Mouse (Mus musculus): Measurements from ENCODE around the gene Camk1d. TPM values are rescaled to one million over a fixed set of nuclear protein-coding genes. Genes with fewer than 3 reads are reported as not detected.

The Camk1d gene
- total RNA-seq, 2 experiments from 2014 or later, result 0.96 to 2.0 TPM

DNA sequence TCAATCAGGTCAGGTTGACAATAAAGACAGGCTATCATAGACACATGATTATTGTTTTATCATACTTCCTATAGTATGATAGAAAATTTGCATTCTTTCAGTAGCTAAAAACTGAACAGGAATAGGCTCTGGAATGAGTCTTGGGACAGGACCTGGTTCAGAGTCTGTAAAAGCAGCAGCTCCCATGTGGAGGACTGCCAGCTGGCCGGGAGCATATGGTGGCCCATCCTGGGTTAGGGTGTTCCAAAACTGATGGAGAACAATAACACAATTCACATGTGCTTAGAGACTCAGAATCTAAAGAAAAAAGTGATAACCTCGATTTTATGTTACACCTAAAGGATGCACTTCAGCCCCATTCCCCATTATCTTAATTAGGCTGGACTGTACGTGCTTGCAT, 343.0 kb downstream of the Camk1d start:
- intact Hi-C loops (cut with DNase I), result no loop called here

DNA sequence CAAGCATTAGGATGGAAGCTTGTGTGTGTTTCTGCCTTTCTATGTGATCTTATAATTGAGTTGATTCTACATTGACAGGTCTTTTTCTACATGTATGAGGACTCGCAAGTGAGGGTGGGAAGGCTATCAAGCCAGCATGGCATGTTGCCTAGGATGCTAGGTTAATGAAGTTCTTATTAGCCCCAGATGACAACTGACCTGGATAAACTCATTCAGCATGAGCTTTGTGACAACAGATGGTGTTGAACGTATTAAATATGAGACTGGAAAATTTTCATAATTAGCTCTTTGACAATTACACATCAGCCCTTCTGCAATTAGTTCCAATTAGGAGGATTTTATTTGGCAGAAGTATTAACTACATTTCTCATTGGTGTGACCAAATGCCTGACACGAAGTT, 343.7 kb downstream of the Camk1d start:
- no peak for DNase-seq
- intact Hi-C loops (cut with DNase I), result no loop called here

More for the DNA sequence above, 343.0 kb downstream of the Camk1d start:
- DNase-seq, result no peak

DNA sequence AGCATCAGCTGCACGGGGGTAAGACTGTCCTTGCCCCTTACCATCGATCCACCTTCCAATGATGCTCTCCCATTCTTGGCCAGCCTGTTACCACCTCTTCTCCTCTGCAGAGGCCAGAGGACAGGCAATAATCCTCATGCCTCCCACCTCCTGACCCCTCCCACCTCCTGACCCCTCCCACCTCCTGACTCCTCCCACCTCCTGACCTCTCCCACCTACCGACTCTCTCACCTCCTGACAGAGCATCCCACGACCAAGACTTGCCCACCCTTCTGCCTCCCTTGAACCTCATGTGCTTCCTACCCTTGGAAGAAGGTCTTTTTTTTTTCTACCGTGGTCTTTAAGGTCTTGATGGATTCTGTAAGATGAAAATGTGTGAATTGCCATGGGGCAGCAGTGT, 350.5 kb downstream of the Camk1d start:
- intact Hi-C loops (cut with DNase I), result no loop called here
- DNase-seq, result no peak

DNA sequence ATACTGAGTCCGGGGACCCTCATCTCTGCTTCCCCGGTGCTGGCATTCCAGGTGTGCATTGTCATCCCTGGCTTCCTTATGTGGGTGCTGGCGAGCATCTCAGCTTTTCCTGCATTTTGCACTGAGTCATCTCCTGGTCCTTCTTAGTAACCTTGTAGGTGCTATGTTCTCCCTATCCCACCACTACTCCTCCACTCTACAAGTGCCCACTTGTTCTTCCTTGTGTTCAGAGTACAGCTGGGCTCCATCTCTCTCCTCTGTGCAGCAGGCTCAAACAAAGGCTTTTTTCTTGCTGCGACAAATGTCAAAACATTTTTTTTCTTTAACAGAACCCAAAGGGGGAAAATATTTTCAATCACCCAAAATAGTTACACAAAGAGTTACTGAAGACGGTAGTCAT, 356.3 kb downstream of the Camk1d start:
- DNase-seq, result no peak
- intact Hi-C loops (cut with DNase I), result no loop called here

DNA sequence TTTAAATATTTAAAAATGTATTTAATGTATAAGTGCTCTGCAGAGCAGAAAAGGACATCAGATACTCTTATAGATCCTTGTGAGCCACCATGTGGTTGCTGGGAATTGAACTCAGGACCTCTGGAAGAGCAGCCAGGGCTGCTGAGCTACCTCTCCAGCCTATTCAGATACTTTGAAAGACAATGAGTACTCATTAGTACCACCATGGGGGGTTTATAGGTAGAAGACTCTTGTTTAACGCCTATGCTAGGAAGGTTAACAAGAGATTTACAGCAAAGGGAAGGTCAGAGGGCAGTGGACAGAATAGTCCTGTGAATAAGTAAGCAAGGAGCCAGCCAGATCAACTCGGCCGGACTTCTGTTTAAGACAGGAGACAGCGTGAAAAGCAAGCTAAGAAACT, 357.3 kb downstream of the Camk1d start:
- intact Hi-C loops (cut with DNase I), result no loop called here
- DNase-seq, result no peak

DNA sequence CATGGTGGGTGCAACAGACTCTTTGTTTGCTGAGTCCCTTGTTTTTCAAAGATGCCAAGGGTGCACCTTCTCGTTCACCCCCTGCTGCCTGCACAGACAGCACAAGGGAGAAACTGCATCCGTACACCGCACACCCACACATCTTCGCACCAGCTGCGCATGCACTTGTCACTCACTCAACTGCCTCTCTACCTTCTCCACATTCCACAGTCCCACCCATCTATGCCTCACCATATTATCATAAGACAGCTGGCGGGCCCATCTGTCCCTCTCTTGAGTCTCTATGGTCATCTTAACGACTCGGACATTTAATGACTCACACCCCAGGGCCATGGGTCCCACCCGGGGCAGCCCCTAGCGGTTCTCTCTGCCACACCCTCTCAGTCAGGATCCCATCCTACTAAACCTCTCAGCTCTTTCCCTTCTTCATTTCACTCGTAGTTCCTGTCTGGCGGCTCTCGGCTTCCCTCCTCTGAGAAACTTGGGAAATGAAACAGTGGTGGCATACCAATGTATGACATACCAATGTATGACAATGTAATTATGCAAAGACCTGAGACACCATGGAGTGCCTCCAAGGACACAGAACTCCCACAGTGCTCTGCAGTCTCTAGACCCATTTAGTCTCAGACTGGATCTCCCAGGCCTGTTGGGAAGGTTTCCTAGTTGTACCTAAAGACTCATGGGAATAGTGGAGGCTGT, 361.3 kb downstream of the Camk1d start:
- DNase-seq, result no peak
- intact Hi-C loops (cut with DNase I), result no loop called here

DNA sequence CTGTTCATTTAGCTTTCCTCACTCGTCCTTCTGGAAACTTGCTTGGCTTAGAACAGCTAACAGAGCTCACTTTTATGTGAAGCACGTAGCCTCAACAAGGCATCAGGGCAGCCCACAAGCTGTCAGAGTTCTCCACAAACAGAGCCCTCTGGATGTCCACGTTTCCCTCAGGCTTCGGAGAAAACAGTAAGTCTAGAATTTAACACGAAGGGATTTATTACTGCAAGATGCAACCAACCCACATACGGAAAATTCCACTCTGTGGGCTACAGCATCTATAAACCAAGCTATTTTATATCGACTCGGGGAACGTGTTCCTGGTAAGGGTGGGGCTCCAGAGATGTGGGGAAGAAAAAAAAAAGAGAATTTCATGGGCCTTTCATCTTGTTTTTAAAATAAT, 369.0 kb downstream of the Camk1d start:
- intact Hi-C loops (cut with DNase I), result no loop called here
- DNase-seq, result no peak

DNA sequence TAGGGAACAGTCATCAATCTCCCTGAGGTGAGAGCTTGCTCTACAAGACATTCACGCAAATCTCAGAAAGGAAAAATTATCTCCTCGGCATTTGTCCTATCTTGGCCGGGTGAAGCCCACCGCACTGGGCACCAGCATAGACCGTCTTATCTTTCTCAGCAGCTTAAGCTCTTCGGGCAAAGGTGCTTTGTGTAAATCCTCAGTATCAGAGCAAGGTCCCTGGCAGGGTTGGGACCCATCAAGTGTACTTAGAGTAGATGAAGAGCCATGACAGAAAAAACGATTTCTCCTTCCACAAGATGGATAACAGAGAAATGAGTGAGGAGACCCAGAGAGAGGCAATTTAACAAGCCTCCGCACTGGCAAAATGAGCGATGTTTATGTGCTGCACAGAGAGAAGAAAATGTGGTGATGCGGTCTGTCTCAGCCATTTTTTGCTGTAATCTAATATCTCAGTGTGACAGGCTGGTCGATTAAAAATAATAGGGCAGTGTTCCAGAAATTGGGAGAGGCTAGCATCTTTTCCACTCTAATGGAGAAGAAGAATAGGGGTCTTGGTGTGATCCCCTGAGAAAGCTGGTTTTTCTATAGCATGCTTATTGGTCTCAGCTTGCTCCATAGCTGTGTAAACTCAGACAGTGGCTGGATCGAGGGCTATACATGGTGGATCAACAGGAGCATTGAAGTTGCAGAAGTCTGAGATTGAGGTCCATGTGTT, 386.6 kb downstream of the Camk1d start:
- no peak for DNase-seq
- intact Hi-C loops (cut with DNase I), result no loop called here

DNA sequence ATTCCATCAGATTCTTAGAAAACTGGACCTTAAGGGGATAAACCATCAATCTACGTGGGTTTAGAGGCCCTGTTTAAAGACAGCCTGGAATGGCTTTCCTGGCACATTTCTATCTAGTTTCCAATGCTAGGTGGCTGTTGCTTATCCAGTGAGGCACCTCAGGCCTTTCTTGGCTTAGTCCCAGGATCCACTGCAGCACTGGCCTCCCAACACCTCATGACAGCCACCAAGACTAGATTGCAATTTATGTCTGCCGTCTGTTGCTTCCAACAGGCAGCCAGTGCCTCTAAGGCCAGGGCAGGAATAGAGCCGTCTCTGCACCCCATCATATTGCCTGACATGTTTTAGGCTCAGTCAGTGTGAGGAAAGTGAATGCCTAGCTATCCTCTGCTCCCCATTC, 389.5 kb downstream of the Camk1d start:
- intact Hi-C loops (cut with DNase I), result no loop called here

DNA sequence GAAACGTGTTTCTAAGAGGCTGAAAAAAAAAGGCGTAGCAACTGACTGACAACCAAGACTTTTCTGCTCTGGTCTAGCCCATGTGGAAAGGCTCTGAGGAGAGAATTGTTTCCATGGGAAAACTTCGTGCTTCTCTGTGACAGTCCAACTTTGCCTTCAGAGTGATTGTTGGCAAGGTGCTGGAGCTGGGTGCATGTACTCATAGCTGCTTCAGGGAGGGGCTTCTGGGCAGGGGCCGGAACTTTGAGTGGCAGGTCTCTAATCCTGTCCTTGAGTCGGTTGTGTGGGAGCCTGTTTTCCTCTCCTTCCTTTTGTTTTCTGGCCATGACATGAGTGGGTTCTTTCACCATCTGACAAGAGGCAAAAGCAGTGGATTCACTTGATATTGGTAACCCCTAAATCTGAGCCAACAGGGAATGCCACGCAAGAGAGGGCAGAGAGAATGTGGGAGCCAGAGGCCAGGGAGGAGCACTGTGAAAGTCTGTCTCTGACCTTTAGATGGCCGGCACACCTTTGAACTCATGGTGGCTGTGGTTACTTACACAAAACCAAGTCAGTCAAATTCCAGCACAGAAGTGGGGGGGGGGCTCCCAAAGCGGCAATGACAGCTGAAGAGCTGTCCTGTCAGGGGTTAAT, 392.5 kb downstream of the Camk1d start:
- DNase-seq, result no peak
- intact Hi-C loops (cut with DNase I), result no loop called here

More for the DNA sequence above, 389.5 kb downstream of the Camk1d start:
- DNase-seq, result no peak

DNA sequence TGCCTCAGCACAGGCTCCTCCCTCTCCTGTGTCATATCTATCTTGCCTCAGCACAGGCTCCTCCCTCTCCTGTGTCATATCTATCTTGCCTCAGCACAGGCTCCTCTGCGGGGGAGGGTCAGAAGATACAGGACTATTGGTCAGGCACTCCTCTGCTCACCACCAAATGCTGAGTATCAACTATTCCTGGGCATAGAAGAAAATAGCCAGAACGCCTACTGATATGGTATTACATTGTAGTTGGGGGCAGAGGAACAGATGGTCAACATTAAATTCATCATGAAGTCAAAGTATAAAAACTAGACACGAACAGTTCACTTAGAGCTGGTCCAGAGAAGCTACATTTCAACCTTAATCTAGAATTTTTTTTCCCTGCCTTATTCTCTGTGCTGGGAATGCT, 395.2 kb downstream of the Camk1d start:
- intact Hi-C loops (cut with DNase I), result no loop called here
- no peak for DNase-seq

DNA sequence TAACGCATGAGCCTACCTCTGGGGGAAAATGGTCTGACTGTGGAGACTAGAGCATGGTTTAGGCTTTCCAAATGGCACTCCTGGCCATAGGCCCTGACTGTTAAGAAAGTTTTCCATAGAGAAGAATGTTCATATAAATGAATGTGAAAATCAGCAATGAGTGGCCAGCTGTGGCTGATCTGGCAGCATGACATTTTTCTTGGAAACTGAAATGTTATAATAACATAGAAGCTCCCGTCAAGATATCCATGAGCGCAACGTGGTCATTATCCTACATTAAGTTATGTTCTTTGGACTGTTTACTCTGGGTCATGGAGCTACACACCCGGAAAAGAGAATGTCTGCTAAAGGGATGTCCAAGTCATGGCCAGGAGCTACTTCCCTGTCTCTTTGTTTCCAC, 397.6 kb downstream of the Camk1d start:
- intact Hi-C loops (cut with DNase I), result no loop called here
- no peak for DNase-seq

DNA sequence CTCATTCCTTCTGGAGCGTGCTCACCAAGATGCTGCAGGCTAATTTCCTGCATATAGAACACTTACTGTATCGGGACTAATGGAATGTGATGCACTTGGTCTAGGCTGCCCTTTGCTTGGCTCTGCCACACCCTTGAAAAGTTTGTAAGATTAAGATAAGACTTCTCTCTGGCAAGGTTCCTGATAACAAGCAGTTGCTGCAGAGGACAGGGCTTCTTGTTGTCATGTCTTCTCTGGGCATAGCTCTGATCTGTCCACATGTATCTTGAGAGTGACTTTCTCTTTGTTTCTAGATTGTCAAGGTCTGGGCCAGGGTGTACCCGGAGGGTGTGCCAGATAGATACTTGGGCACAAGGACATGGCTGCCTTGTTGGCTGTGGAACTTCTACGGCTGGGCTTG, 398.1 kb downstream of the Camk1d start:
- intact Hi-C loops (cut with DNase I), result no loop called here
- DNase-seq, result no peak

DNA sequence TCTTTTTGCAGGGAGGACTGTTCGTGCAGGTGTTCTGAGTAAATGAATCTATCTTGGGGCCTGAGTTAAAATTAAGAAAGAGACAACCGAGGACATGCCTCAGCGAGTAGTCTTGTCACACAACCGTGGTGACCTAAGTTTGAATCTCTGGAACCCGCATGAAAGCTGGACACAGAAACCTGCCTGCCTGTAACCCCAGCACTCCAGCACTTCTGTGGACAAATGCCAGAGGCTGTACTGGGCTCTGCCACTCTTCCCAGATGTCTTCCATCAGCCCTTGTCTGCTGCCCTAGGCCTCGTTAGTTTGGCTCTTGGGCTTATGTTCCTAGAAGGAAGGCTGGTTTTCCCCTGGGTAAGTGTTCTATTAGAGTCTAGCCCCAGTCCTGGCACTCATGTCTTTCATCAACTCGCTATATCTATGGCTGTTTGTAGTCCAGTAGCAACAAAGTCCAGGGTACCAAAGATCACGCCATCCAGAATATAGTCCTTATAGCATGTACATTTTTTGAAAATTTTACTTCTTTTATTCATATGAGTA, 399.0 kb downstream of the Camk1d start:
- intact Hi-C loops (cut with DNase I), result no loop called here

DNA sequence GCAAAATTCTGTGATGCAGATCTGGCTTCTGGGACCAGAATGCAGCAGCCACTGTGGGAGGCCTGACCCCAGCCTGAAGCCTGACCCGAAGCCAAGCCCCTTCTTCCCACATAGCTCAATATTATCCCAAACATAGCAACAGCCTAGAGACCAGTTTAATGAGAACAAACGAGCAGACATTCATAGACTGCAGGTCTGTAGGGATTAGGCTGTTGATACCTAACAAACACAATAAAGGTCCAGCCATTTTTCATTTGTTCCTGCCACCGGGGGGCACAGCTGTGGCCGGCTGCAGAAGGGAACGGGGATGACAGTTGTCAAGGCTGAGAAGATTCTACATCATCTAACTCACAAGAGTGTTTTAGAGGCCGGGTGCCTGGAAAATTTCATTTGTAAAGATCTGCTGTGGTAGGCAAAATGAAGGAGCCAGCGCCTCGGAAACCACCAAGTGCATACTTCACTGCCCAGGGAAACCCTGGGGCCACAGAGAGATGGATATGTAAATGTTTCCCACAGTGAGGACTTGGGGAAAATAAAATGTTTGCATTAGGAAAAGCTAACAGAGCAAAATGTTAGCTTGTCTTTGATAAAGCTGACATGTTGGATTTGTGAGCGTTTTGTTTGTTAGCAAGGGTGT, 399.7 kb downstream of the Camk1d start:
- no peak for DNase-seq
- intact Hi-C loops (cut with DNase I), result no loop called here

More for the DNA sequence above, 399.0 kb downstream of the Camk1d start:
- no peak for DNase-seq

DNA sequence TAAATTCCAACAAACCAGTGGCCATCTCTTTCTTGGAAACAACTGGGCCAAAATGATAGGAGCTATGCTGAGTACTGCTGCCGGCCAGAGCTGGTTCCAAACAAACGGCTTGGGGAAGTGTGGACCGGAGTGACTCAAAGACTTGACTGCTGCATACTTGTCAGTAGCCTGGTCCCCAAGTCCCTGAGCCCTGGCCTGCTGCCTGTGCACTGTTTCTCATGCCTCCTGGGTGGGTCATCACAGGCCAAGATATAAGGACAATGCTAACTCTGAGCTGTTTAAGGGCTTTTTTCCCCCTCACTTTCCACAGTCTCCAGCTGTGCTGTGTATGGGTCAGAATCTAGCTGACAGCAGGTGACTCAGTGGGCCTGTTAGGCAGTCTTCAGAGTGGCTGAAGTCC, 409.2 kb downstream of the Camk1d start:
- no peak for DNase-seq
- intact Hi-C loops (cut with DNase I), result no loop called here

DNA sequence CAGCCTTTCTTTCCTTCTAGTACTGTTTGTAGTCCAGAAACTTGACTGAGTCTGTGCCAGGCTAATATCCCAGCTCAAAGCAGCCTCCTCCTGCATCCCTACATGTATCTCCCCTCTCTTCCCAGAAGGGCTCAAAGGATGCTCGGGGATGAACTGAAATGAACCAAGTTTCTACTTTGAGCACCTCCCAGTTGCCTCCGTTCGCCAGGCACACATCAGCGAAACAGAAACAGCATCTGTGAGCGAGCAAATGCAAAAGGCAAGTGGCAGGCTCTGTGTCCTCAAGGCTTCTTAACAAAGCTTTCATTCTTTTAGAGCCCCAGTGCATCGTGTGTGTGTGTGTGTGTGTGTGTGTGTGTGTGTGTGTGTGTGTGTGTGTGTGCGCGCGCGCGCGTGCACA, 409.9 kb downstream of the Camk1d start:
- DNase-seq, result no peak
- intact Hi-C loops (cut with DNase I), result no loop called here

DNA sequence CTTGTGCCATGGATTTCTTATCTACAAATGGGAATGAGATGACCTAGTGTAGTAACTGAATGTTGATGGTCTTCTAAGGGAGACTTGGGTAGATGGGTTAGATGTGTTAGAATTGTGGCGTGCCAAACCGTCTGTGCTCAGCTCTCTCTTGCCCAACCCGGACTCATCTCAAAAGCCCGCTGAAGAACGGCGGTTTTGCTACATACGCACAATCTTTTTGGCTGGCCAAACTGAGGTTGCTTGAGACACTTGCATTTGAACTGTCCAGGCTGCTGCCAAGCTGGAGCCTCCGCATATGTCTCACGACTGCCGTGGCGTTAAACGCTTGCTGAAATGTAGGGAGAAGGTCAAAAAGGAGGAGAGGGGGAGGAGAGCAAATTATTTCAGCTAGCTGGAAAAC, 413.0 kb downstream of the Camk1d start:
- DNase-seq, result no peak

DNA sequence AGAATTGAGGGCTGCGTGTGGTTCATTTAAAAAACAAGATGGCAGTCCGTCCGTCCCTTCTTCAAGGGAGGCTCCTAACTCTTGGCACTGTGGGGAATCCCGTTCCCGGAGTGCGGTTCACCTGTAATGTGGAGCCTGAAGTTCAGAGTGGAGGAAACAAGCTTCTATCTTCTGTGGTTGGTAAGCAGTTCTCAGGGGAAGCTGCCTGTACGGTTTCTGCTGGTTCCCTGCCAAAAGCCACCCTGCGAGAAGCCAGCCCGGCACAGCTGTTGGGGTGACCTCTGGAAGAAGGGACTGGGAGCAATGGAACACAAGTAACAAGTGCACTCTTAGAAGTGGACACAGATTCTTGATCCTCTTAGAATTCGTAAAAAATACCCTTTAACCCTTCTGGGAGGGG, 416.2 kb downstream of the Camk1d start:
- no peak for DNase-seq
- intact Hi-C loops (cut with DNase I), result no loop called here

More for the DNA sequence above, 413.0 kb downstream of the Camk1d start:
- intact Hi-C loops (cut with DNase I), result no loop called here

DNA sequence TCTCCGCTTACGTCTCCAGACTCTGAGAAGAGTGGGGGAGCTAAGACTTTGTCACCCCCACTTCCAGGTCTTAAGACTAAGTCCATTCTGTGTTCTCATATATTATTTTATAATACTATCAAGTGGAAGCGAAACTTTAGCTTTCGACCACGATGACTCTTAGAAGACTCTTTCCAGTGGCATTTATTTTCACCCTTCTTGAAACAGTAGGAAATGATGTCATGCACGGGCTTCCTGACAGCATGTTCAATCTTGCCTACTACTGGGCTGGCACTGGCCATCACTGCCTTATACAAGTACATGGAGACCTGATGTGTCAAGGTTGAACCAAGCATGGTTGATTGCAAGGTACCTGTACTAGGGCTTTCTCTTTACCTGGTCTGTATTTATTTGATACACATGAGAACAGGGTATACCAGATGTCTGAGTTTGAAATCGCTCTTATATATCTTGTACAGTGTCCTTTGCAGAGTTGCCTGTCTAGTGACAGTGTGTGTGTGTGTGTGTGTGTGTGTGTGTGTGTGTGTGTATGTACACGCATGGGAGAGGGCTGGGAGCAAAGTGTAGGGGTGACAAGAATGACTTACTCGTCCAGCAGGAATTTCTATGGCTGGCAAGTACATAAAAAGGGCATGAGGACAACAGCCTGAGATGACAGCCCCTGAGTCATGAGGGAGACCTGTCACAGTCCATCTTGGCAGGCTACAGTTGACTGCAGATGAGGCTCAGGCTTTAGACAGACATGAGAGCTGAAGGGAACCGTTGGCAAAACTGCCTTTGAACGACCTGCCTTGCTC, 417.4 kb downstream of the Camk1d start:
- intact Hi-C loops (cut with DNase I), result no loop called here
- no peak for DNase-seq
